ENCODE assay signal across 20 mouse cellular contexts in the genomic region with DNA sequence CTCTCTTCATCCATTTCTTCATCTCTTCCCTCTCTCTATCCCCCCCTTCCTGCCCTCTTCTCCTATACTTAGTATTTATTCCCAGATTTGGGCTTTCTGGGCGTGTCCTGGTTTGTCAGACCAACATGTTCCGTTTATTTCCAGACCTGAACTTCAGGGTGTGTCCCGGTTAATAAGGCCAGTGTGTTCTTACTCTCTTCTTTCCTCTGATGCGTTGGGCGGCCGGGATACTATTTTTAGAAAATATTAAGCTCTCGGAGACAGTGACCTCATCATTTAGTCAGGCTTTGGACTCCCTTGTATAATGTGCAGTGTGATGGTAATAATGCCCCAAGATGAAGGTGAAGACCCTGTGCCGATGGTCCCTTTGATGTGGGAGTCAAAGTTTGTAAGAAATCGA.
A peak's percentile ranks its signal among the peaks of the same experiment; 100 is the strongest.
DNase-seq lines count a peak whose midpoint lies in the region; ATAC-seq lines count a peak whose summit lies in the region.
"Had no signal": no experiment of that assay in that cellular context is flagged by ENCODE, and none has a peak within 500 bp of the region (broad histone marks: within the 10 kb centered on the region; RNA-seq: fewer than 3 reads in every experiment).

No protein-coding gene starts in this region.

- H3K27me3 ChIP-seq in midbrain, embryonic 10.5 days (ENCODE audit: low read depth, poor library complexity, severe bottlenecking), result no peaks in the 10 kb centered on the region
- no peaks in the 10 kb centered on the region for H3K27me3 ChIP-seq in midbrain, embryonic 13.5 days
- no peaks in the 10 kb centered on the region for H3K27me3 ChIP-seq in heart, embryonic 15.5 days
- no peaks in the 10 kb centered on the region for H3K27me3 ChIP-seq in midbrain, embryonic 11.5 days (ENCODE audit: control insufficient read depth, insufficient read depth, low read length)
- H3K27me3 ChIP-seq: forebrain, embryonic 13.5 days; liver, embryonic 15.5 days; midbrain, embryonic 12.5 days had no signal

- WGBS in midbrain, embryonic 10.5 days, result 86% methylated on average over 9 of the region's 9 CpGs
- WGBS in midbrain, embryonic 13.5 days, result 83% methylated on average over 9 of the region's 9 CpGs
- 37% methylated on average over 9 of the region's 9 CpGs for WGBS in heart, embryonic 15.5 days
- WGBS in midbrain, embryonic 11.5 days, result 80% methylated on average over 9 of the region's 9 CpGs

- peaks cover 19% of the 10 kb centered on the region for H3K36me3 ChIP-seq in midbrain, embryonic 10.5 days
- peaks cover 10% of the 10 kb centered on the region; the same call in 1 of the 2 replicates for H3K36me3 ChIP-seq in midbrain, embryonic 13.5 days
- H3K36me3 ChIP-seq in heart, embryonic 15.5 days, result no peaks in the 10 kb centered on the region; the same call in 1 of the 2 replicates
- H3K36me3 ChIP-seq in midbrain, embryonic 11.5 days (ENCODE audit: control insufficient read depth, insufficient read depth, low read length), result no peaks in the 10 kb centered on the region
- H3K36me3 ChIP-seq: liver, embryonic 15.5 days had no signal

- H3K4me1 ChIP-seq in midbrain, embryonic 10.5 days, result peaks cover 60% of the 10 kb centered on the region
- peaks cover 38% of the 10 kb centered on the region for H3K4me1 ChIP-seq in midbrain, embryonic 13.5 days (replicated peaks)
- H3K4me1 ChIP-seq in heart, embryonic 15.5 days (replicated peaks), result peaks cover 18% of the 10 kb centered on the region
- H3K4me1 ChIP-seq in midbrain, embryonic 11.5 days (ENCODE audit: control insufficient read depth, insufficient read depth, low read length), result peaks cover 20% of the 10 kb centered on the region
- H3K4me1 ChIP-seq: liver, embryonic 15.5 days had no signal

- no peak for DNase-seq in midbrain, embryonic 10.5 days (ENCODE audit: low spot score)
- DNase-seq in heart, adult 8-10 months (ENCODE audit: low spot score), result peak; percentile 64
- peak; percentile 90 for DNase-seq in skeletal muscle tissue, adult 2 months (ENCODE audit: low read depth, low spot score)
- DNase-seq in left cerebral cortex, adult 18-20 months (ENCODE audit: low spot score in 2 of 2), result no peak
- DNase-seq in adrenal gland, postnatal 36 days, result no peak
- DNase-seq in midbrain, embryonic 11.5 days (ENCODE audit: low spot score, missing footprints), result no peak
- DNase-seq: cerebellum, adult 11 months; cerebellum, postnatal 14 days; kidney, adult 9 months; kidney, postnatal 4 days; lung, postnatal 4 days; right cerebral cortex, adult 18-20 months; thymus, postnatal 25 days had no signal

- peak overlapping the region; percentile 74; the same call in 1 of the 2 replicates for H3K27ac ChIP-seq in midbrain, embryonic 10.5 days (replicated peaks)
- no peak overlapping the region for H3K27ac ChIP-seq in midbrain, embryonic 13.5 days
- H3K27ac ChIP-seq in heart, embryonic 15.5 days, result peak overlapping the region; percentile 37
- no peak overlapping the region for H3K27ac ChIP-seq in midbrain, embryonic 11.5 days (ENCODE audit: low read depth, low read length)
- H3K27ac ChIP-seq: embryonic facial prominence, embryonic 10.5 days; forebrain, embryonic 13.5 days; liver, embryonic 15.5 days; midbrain, embryonic 12.5 days had no signal

- no peaks in the 10 kb centered on the region for H3K9me3 ChIP-seq in midbrain, embryonic 10.5 days (replicated peaks)
- no peaks in the 10 kb centered on the region for H3K9me3 ChIP-seq in midbrain, embryonic 13.5 days
- H3K9me3 ChIP-seq in heart, embryonic 15.5 days (replicated peaks), result no peaks in the 10 kb centered on the region
- H3K9me3 ChIP-seq in midbrain, embryonic 11.5 days (ENCODE audit: control insufficient read depth, low read length), result no peaks in the 10 kb centered on the region
- H3K9me3 ChIP-seq: embryonic facial prominence, embryonic 10.5 days; forebrain, embryonic 13.5 days; liver, embryonic 15.5 days; midbrain, embryonic 12.5 days had no signal

- ATAC-seq in midbrain, embryonic 13.5 days, result no peak
- peak; percentile 52; the same call in 1 of the 2 replicates for ATAC-seq in heart, embryonic 15.5 days (replicated peaks; ENCODE audit: insufficient number of reproducible peaks, insufficient read depth, low FRiP score, low read depth)
- no peak for ATAC-seq in midbrain, embryonic 11.5 days (ENCODE audit: low FRiP score)
- ATAC-seq: forebrain, embryonic 13.5 days; inflammation-experienced regulatory T-cells, adult 6 months had no signal

- no peak overlapping the region for H3K9ac ChIP-seq in midbrain, embryonic 13.5 days (replicated peaks)
- H3K9ac ChIP-seq in heart, embryonic 15.5 days, result no peak overlapping the region
- H3K9ac ChIP-seq in midbrain, embryonic 11.5 days (ENCODE audit: low read length), result no peak overlapping the region
- H3K9ac ChIP-seq: forebrain, embryonic 13.5 days; liver, embryonic 15.5 days; midbrain, embryonic 12.5 days had no signal

- no peak overlapping the region for H3K4me2 ChIP-seq in midbrain, embryonic 13.5 days (replicated peaks)
- H3K4me2 ChIP-seq in heart, embryonic 15.5 days, result peak overlapping the region; percentile 13; the same call in 1 of the 2 replicates
- H3K4me2 ChIP-seq in midbrain, embryonic 11.5 days, result no peak overlapping the region
- H3K4me2 ChIP-seq: forebrain, embryonic 13.5 days; liver, embryonic 15.5 days; midbrain, embryonic 12.5 days had no signal

- H3K4me3 ChIP-seq in midbrain, embryonic 10.5 days, result no peak overlapping the region
- no peak overlapping the region for H3K4me3 ChIP-seq in midbrain, embryonic 13.5 days (replicated peaks)
- H3K4me3 ChIP-seq in heart, embryonic 15.5 days, result no peak overlapping the region
- H3K4me3 ChIP-seq in midbrain, embryonic 11.5 days (ENCODE audit: low read depth, low read length), result no peak overlapping the region
- H3K4me3 ChIP-seq: embryonic facial prominence, embryonic 10.5 days; forebrain, embryonic 13.5 days; liver, embryonic 15.5 days; midbrain, embryonic 12.5 days had no signal

Comparison
In these comparisons a context has a peak if more than half of its experiments do, and no peak if none do; other contexts are left out.
1. H3K27ac ChIP-seq: peak in midbrain, embryonic 10.5 days (single experiment) and heart, embryonic 15.5 days (single experiment); none in midbrain, embryonic 13.5 days (single experiment) and midbrain, embryonic 11.5 days (single experiment).
2. DNase-seq: peak in heart, adult 8-10 months (single experiment) and skeletal muscle tissue, adult 2 months (single experiment); none in midbrain, embryonic 10.5 days (single experiment), left cerebral cortex, adult 18-20 months (0 of 2), adrenal gland, postnatal 36 days (0 of 2) and midbrain, embryonic 11.5 days (single experiment).